Mouse (Mus musculus): Measurements from ENCODE around the gene Gm5460. TPM values are rescaled to one million over a fixed set of nuclear protein-coding genes. Genes with fewer than 3 reads are reported as not detected.

Gene Gm5460
- polyA plus RNA-seq, 1 experiment: 47.9 TPM

DNA sequence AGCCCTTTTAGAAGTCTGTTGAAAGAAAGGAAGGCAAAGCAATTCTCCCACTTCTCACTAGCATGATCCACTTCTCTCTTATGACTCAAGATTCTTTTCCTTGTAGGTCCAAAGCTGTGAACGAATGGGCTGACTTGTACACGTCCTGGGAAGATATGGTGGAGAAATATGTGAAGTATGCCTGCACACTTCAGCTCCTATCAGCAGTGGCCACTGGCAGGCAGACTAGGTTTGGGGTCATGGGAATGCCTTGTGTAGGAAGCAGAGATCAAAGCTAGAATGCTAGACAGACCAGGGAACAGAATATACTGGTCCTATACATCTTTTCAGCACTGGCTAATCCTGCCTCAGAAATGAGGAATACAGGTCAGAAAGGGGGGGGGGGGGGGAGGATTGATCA lies 10.2 kb downstream of the Gm5460 start:
- H3K27me3 ChIP-seq (ENCODE audit: control insufficient read depth, insufficient read depth, low read length): no peaks in the 10 kb centered on the region
- TF ChIP-seq POLR2A (IDR thresholded peaks at IDR 0.05; ENCODE audit: control insufficient read depth, low read depth, low read length) (no peak), CTCF (IDR thresholded peaks at IDR 0.05; ENCODE audit: control insufficient read depth, insufficient read depth, insufficient replicate concordance, low read depth, low read length) (no peak)
- no peaks in the 10 kb centered on the region for H3K4me1 ChIP-seq (ENCODE audit: control insufficient read depth, insufficient read depth, low read length)

DNA sequence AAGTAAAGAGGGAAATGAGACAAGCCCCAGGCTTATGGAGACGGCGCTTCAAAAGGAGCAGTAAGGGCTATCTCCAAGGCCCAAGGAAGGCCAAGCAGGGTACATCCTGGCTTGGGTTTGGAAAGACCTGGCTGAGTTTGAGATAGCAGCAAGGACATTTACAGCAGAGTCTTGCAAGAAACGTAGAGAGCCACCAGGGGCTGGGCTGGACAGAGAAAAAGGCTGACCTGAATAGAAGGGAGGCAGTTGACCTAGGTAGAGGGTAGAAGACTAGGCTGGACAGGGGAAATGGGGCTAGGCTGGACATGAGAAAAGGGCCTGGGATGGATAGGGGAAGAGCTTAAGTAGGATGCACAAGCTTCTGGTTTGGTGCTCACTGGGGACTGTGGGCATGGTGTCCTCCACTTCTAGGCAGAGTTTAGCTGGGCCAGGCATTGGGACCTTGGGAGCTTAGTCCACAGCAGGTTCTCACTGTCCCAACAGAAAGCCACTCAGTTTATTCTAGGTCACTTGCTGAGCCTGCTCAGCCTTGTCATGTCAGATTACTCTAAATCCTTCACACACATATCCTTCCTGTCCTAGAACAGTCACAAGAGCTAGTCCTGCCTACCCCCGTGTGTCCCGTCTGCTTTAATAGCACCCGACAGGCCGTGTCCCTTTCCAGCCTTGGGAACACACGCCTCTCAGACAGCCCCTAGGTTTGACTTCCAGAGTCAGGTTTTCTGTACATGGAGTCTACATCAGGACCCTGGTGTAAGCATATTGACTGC lies 17.5 kb downstream of the Gm5460 start:
- no peak for TF ChIP-seq CTCF (IDR thresholded peaks at IDR 0.05; ENCODE audit: control insufficient read depth, insufficient read depth, insufficient replicate concordance, low read depth, low read length)
- TF ChIP-seq POLR2A (IDR thresholded peaks at IDR 0.05; ENCODE audit: control insufficient read depth, low read depth, low read length): no peak
- Histone ChIP-seq H3K4me1 (ENCODE audit: control insufficient read depth, insufficient read depth, low read length) (no peaks in the 10 kb centered on the region), H3K4me3 (ENCODE audit: control insufficient read depth, low read depth, low read length) (no peak overlapping the region), H3K27me3 (ENCODE audit: control insufficient read depth, insufficient read depth, low read length) (no peaks in the 10 kb centered on the region), H3K36me3 (ENCODE audit: control insufficient read depth, insufficient read depth, low read length) (no peaks in the 10 kb centered on the region), H3K27ac (ENCODE audit: control insufficient read depth, insufficient read depth, low read depth, low read length) (no peak overlapping the region)

More for the DNA sequence above, 10.2 kb downstream of the Gm5460 start:
- no peaks in the 10 kb centered on the region for H3K36me3 ChIP-seq (ENCODE audit: control insufficient read depth, insufficient read depth, low read length)
- H3K4me3 ChIP-seq (ENCODE audit: control insufficient read depth, low read depth, low read length): no peak overlapping the region
- H3K27ac ChIP-seq (ENCODE audit: control insufficient read depth, insufficient read depth, low read depth, low read length): no peak overlapping the region

DNA sequence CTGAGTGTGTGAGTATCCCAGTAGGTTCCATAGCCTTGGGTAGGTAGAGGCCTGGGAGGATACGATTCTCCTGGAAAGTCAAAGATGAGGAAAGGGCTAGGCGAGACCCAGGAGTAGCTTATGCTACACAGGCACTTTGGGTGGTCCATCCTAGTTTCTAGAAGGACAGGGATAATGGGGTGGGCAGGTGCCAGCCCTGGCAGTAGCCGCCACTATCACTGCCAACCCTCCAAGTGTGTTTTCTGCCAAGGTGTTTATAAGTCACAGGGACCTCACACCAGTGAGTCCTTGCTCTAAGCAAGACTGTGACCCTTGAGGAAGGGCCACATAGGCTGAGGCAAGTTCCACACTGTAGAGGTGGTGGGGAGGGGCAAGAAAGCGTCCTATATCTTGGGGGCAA lies 24.7 kb downstream of the Gm5460 start:
- no peak overlapping the region for H3K27ac ChIP-seq (ENCODE audit: control insufficient read depth, insufficient read depth, low read depth, low read length)
- no peak for TF ChIP-seq CTCF (IDR thresholded peaks at IDR 0.05; ENCODE audit: control insufficient read depth, insufficient read depth, insufficient replicate concordance, low read depth, low read length)
- TF ChIP-seq POLR2A (IDR thresholded peaks at IDR 0.05; ENCODE audit: control insufficient read depth, low read depth, low read length): no peak

DNA sequence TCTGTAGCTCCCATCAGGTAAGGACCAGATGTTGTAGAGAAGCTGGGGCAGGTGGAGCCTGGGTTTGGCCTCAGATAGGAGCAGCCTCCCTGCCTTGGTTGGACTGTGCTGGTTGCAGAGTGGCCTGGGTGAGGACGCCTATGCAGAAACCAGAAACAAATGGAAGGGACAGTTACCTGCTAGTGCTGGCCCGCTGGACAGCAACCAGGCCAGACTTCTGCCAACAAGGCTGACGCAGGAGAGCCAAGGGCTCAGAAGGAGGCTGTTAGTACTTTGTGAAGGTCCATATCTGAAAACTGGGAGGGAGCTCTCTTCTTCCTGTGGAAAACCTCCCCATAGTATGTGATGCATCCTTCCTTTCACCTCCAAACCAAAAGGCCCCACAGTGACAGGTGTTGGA lies 26.8 kb downstream of the Gm5460 start:
- Histone ChIP-seq H3K27me3 (ENCODE audit: control insufficient read depth, insufficient read depth, low read length) (no peaks in the 10 kb centered on the region), H3K27ac (ENCODE audit: control insufficient read depth, insufficient read depth, low read depth, low read length) (no peak overlapping the region), H3K4me3 (ENCODE audit: control insufficient read depth, low read depth, low read length) (no peak overlapping the region), H3K4me1 (ENCODE audit: control insufficient read depth, insufficient read depth, low read length) (no peaks in the 10 kb centered on the region), H3K36me3 (ENCODE audit: control insufficient read depth, insufficient read depth, low read length) (no peaks in the 10 kb centered on the region)
- TF ChIP-seq CTCF (IDR thresholded peaks at IDR 0.05; ENCODE audit: control insufficient read depth, insufficient read depth, insufficient replicate concordance, low read depth, low read length) (no peak), POLR2A (IDR thresholded peaks at IDR 0.05; ENCODE audit: control insufficient read depth, low read depth, low read length) (no peak)

More for the DNA sequence above, 24.7 kb downstream of the Gm5460 start:
- no peaks in the 10 kb centered on the region for H3K27me3 ChIP-seq (ENCODE audit: control insufficient read depth, insufficient read depth, low read length)
- H3K4me3 ChIP-seq (ENCODE audit: control insufficient read depth, low read depth, low read length): no peak overlapping the region
- H3K36me3 ChIP-seq (ENCODE audit: control insufficient read depth, insufficient read depth, low read length): no peaks in the 10 kb centered on the region
- H3K4me1 ChIP-seq (ENCODE audit: control insufficient read depth, insufficient read depth, low read length): no peaks in the 10 kb centered on the region

DNA sequence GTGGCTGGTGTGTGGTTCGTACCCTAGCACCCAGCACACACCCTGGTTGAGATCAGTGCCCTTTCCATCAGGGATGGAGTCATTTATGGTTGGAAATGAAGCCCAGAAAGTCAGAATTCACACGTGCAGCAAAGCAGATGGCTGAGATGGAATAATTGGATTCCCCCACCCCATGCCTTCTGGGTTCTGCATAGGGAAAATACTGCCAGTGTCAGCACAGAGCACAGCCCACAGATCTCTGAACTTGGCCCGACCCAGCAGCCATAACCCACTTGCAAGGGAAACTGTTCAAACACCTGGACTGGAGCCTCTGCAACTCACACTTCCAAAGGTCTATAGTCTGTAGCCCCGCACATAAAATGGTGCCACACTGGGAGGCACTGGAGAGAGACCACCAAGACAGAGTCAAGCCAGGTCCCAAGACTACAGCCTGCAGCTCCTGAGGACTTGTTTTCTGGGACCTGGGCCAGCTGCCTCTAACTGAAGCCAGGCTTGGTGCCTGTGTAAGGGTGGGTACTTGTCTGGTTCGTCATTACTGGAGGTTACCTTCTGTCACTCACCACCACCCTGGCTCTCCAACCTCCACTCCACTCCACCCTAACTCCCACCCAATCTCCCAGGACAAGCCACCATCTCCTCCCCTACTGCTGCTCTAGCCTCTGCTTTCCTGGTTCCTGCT lies 33.7 kb downstream of the Gm5460 start:
- Histone ChIP-seq H3K4me1 (ENCODE audit: control insufficient read depth, insufficient read depth, low read length) (no peaks in the 10 kb centered on the region), H3K27me3 (ENCODE audit: control insufficient read depth, insufficient read depth, low read length) (no peaks in the 10 kb centered on the region), H3K36me3 (ENCODE audit: control insufficient read depth, insufficient read depth, low read length) (no peaks in the 10 kb centered on the region), H3K4me3 (ENCODE audit: control insufficient read depth, low read depth, low read length) (peak overlapping the region; percentile 61), H3K27ac (ENCODE audit: control insufficient read depth, insufficient read depth, low read depth, low read length) (no peak overlapping the region)
- TF ChIP-seq POLR2A (IDR thresholded peaks at IDR 0.05; ENCODE audit: control insufficient read depth, low read depth, low read length): no peak
- TF ChIP-seq CTCF (IDR thresholded peaks at IDR 0.05; ENCODE audit: control insufficient read depth, insufficient read depth, insufficient replicate concordance, low read depth, low read length): no peak

DNA sequence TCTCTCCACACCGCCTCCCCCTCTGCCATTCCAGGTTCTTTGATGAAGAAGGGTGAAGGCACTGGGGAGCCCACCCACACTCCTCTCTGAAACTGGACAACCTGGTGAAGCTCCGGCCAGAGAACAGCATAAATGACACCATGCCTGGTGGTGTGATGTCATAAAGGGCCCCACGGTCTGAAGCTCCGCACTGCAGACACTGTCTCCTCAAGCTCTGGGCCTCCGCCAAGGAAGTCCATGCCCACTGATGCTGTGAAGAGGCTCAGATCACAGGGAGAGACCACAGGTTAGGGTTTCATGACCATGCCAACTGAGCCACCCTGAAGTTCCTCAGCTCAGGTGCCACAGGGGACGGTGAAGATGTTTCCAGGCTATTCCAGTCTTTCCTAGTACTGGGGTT lies 36.0 kb downstream of the Gm5460 start, which contains the start of gene Antxrl:
Gene Antxrl (plus strand): TSS at position 192 of the 400 bp plus-strand sequence.
- no peaks in the 10 kb centered on the region for H3K27me3 ChIP-seq (ENCODE audit: control insufficient read depth, insufficient read depth, low read length)
- H3K27ac ChIP-seq (ENCODE audit: control insufficient read depth, insufficient read depth, low read depth, low read length): peak within 1 kb of the TSS; percentile 80
- H3K36me3 ChIP-seq (ENCODE audit: control insufficient read depth, insufficient read depth, low read length): no peaks in the 10 kb centered on the region
- no peak for TF ChIP-seq CTCF (IDR thresholded peaks at IDR 0.05; ENCODE audit: control insufficient read depth, insufficient read depth, insufficient replicate concordance, low read depth, low read length)
- peak; percentile 72; the same call in 1 of the 2 replicates for TF ChIP-seq POLR2A (IDR thresholded peaks at IDR 0.05; ENCODE audit: control insufficient read depth, low read depth, low read length)
- H3K4me1 ChIP-seq (ENCODE audit: control insufficient read depth, insufficient read depth, low read length): no peaks in the 10 kb centered on the region
- H3K4me3 ChIP-seq (ENCODE audit: control insufficient read depth, low read depth, low read length): peak within 1 kb of the TSS; percentile 84

DNA sequence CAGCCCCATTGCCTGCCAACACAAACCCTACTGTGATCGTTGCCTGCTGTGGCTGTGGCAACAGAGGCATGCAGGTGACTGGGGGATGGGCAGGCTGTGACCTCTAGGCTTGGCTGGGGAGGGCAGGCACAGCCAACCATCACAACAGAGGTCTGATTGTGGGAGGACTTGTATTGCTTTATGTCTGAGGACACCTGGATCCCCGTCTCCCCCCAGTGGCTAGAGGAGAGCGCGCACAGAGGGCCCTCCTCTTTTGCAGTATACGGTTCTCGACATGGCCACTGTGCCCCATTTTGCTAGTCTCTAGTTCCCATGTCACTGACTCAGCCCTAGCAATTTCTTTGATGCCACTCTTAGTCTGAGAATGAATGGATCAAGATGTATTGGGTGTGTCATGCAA lies 55.1 kb downstream of the Gm5460 start:
- no peak overlapping the region for H3K4me3 ChIP-seq (ENCODE audit: control insufficient read depth, low read depth, low read length)
- no peaks in the 10 kb centered on the region for H3K4me1 ChIP-seq (ENCODE audit: control insufficient read depth, insufficient read depth, low read length)
- no peaks in the 10 kb centered on the region for H3K27me3 ChIP-seq (ENCODE audit: control insufficient read depth, insufficient read depth, low read length)
- H3K36me3 ChIP-seq (ENCODE audit: control insufficient read depth, insufficient read depth, low read length): no peaks in the 10 kb centered on the region
- no peak overlapping the region for H3K27ac ChIP-seq (ENCODE audit: control insufficient read depth, insufficient read depth, low read depth, low read length)
- TF ChIP-seq POLR2A (IDR thresholded peaks at IDR 0.05; ENCODE audit: control insufficient read depth, low read depth, low read length): no peak
- no peak for TF ChIP-seq CTCF (IDR thresholded peaks at IDR 0.05; ENCODE audit: control insufficient read depth, insufficient read depth, insufficient replicate concordance, low read depth, low read length)

Data from testis, adult 2 months (tissue).